Mouse (Mus musculus): Measurements from ENCODE around the gene Dhdds.
"Not testable (repeated sequence)": the region's sequence is repeated elsewhere in the genome, so short reads cannot be mapped to it uniquely, and the experiment has no call there.

The Dhdds gene

DNA sequence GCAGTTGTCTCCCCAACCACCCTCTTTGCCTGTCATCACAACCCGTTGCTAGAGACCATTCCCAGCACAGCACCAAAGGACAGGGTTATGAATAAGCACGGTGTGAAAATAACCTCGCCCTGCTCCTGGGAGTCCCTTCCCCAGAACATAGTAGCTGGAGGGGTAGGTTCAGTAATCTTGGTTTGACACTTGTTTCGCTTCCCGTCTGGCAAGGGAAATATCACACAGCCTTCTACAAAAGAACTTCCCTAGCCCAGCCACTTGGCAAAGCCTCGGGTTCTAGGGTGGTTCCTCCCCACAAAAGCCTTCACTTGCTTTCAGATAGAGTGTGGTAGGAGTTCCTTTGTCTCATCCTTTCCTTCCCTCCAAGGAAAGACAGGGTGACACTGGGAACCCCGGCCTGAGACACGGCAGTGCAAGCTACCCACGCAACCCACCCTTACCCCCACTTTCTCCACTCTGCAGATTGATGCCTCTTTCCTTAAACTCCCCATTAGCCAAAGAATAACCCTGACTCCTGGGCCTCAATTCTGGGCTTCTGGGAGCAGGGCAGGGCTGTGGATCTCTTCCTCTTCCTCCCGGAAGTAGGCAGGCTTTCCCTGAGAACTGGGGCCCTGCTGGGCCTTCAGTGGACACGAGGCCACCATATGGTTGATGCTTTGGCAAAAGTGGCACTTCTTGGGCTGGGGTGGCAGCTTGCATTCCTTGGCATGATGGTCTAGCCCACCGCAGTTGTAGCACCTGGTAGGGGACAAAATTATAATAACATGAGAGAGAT lies 5.1 kb upstream of the Dhdds start:
- DNase-seq (ENCODE audit: low spot score in 2 of 2) = no peak

DNA sequence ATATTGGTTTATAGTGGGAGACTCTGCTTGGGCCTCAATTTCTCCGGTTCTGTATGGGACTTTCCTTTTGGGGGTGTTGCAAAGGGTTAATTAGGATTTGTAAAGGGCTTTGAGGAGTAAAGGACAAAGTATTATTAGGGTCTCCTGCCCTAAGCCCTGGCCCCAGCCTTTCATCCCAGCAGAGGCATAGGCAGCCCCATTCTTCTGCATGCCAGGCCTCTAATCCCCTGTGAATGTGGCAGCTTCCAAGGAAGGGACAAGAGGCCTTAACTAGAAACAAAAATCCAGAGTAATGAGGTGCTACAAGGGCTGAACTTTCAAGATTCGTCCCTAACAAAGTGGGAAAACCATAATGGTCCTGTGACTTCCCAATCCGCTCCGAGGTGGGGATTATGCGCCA lies 2.2 kb upstream of the Dhdds start:
- DNase-seq (ENCODE audit: low spot score in 2 of 2) = no peak

DNA sequence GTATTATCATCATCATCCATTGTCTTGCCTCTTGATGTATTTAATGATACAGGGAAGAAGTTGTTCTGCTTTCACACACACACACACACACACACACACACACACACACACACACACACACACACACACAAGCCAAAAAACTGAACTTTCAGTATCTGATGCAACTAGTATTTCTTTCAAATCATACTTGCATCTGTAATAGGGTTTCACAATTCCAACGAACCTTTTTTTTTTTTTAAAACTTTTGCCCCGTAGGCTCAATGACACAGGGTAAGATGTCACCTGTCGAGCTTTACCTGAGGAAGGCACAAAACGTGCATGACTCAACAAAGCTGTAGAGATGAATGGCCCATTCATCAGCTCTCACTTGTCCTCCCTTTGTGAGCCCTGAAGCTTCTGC lies 1.5 kb upstream of the Dhdds start:
- no peak for DNase-seq (ENCODE audit: low spot score in 2 of 2)

DNA sequence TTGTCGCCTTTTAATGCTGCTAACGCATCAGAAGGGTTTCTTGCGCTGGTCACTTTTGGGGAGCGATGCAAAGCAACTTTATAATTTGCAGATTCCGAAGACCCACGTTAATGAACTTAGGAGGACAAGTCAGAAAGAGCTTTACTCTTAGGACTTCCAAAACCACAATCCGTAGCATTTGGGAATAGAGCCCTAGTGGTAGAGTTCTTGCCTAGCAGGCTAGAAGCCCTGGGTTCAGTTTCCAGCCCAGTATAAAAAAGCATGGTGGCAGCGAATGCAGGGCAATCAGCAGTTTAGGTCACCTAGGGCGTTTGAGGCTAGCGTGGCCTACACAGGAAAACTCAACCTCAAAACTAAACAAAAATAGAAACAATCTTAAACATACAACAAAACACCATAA lies 992 bp upstream of the Dhdds start:
- DNase-seq (ENCODE audit: low spot score in 2 of 2) = no peak

DNA sequence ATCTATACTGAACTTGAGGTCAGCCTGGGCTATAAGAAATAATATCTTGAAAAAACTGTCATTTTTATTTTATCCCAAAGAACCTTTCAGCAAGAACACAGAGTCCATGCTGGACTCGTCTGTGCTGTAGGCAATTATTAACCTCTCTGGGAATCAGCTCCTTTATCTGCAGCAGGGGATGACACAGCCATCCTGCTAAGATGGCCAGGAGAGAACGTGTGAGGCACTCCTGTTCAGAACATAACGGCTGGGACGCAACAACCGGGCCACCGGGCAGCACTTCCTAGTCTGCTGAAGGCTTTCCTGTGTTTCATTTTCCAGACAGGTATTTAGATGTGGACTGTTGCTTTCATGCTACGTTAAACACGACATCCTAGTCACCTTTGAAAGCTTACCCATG lies 6.0 kb downstream of the Dhdds start:
- no peak for DNase-seq (ENCODE audit: low spot score in 2 of 2)

DNA sequence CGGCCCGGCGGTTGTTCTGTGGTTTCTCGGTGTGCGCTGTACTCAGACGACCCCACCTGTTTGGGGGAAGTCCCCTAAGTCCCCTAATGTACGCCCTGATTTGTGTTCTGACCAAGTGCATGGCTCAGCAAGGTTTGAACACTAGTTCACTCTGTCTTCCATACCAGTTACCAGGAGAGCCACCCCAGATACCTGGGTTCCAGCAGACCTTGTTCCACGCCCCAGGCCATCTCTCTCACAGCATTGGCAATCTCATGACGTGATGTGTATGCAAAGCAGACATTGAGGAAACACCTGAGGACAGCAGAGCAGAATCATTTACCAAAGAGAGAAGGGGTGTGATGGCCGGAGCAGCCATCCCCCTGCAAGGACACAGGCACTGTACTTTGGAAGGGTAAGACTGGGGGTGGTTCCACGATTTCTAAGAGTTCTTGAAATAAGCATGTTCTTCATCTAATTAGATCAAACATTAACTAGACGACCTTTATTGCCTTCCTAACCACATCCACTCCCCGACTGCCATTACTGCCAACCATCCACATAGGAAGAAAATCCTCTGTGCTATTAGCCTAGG lies 9.5 kb downstream of the Dhdds start:
- no peak for DNase-seq (ENCODE audit: low spot score in 2 of 2)

DNA sequence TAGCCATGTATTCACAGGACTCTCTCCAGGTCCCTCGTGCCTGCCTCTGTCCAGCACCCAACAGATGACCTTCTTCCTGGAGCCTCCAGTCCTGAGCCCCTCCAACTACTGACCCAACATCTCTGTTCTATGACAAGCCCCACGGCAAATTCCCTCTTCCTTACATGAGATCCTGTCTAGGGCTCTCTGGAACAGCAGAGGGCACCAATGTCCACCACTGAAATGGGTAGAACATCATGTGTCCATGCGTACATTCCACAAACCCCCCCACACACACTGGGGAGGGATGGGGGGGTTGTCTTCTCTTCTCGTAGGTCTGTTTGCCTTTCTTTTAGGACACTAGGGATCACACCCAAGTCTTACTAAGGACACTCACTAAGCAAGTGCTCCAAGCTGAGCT lies 10.7 kb downstream of the Dhdds start:
- DNase-seq (ENCODE audit: low spot score in 2 of 2) = no peak

DNA sequence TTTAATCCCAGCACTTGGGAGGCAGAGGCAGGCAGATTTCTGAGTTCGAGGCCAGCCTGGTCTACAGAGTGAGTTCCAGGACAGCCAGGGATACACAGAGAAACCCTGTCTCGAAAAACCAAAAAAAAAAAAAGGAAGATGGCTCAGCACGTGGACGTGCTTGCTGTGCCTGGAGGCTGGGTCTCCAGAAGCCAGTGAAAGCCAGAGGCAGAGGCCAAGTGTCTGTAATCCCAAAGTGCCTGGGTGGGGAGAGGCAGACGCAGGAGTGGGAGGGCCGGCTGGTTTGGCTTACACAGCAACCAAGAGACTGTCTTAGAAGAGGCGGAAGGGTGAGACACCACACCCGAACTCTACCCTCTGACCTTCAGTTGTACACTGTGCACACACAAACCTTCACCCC lies 12.4 kb downstream of the Dhdds start:
- not testable (repeated sequence) for DNase-seq (ENCODE audit: low spot score in 2 of 2)

DNA sequence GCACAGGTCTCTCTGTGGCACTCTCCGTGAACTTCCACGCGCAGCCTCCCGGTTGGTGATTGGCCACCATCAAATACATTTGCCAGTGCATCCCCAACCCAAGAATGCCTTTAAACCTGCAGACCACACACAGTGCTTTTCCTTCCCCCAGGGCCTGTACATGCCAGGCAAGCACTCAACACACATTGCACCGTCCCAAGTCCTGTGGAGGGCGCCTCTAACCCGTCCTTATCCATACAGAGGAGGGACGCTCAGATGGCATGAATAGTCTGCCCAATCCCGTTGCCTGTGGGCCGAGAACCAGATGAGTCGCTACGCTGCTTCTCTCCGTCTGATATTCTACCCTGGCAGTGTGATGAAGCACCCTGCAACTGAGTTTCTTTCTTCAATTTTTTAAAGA lies 17.8 kb downstream of the Dhdds start:
- no peak for DNase-seq (ENCODE audit: low spot score in 2 of 2)

DNA sequence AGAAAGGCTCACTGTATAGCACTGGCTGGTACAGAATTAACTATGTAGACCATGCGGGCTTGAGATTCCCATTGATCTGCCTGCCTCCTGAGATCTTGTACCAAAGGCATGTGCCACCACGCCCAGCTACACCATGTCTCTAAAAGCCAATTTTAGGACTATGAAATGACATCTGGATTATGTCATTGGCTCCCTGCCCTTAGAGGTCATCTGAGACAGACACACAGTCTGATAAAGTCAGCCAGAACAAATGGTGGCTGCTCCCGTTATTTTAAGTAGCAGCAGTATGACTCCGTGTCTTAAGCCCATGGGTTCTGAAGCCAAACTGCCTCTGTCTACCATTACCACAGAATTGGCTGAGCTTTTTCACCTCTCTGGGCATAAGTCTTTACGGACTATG lies 20.2 kb downstream of the Dhdds start:
- DNase-seq (ENCODE audit: low spot score in 2 of 2) = no peak

DNA sequence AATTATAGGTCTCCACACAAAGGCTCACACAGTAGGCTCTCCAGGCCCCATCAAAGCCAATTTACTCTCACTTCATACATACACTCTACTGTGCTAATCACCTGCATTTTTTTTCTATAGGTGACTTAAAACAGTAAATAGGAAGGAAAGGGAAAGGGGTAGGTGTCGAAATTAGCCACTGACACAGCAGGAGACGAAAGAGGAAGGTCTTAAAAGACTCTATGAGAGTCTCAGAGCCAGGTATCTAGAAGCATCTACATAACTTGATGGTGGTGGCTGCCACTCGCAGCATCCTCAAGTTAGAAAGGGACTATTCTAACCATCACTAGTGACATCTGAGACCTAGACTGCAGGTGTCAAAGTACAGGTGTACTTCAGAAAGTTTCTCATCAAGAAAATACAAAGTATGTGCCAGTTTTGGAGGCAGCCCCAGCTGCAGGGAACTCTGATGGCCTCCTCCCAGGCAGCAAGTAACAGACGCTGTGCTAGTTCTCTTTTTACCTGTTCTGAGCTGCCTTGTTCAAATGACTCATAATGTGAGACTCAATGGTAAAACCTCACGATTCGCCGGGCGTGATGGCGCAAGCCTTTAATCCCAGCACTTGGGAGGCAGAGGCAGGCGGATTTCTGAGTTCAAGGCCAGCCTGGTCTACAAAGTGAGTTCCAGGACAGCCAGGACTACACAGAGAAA lies 22.6 kb downstream of the Dhdds start:
- DNase-seq (ENCODE audit: low spot score in 2 of 2) = no peak

DNA sequence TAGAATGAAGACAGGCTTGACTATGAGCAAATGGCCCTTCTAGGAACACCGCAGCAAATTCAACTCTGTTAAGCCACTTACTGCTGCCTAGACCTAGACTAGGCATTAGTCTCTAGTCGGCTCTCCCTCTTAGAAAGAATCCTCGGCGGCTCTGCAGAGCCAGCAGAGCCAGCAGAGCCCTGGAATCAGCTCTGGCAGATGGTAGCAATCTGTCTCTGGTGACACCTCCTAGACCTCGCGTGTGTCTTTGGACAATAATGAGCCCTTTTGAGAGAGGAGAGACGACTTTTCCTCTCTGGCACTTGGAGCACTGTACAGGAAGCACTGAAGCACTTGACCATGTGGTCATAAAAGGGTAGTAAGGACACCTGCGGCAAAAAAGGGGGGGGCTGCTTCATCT lies 29.0 kb downstream of the Dhdds start:
- DNase-seq (ENCODE audit: low spot score in 2 of 2) = no peak

DNA sequence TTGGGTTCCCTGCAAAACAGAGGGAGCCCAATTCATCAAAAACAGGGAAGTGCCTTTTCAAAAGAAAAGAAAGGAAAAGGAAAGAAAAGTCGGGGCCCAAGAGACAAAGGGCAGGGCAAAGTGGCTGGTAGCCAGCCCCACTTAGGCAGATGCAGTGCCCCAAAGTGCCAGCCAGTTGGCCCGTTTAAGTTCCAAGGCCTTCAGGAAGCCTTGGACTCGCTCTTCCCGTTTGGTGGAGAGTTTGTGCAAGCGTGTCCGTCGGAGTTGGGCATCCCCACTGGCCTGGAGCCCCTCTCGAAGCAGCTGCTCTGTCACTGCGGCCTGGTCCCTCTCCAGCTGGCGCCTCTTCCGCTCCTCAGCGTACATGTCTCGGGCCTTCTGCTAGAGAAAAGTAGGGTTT lies 29.8 kb downstream of the Dhdds start:
- no peak for DNase-seq (ENCODE audit: low spot score in 2 of 2)

DNA sequence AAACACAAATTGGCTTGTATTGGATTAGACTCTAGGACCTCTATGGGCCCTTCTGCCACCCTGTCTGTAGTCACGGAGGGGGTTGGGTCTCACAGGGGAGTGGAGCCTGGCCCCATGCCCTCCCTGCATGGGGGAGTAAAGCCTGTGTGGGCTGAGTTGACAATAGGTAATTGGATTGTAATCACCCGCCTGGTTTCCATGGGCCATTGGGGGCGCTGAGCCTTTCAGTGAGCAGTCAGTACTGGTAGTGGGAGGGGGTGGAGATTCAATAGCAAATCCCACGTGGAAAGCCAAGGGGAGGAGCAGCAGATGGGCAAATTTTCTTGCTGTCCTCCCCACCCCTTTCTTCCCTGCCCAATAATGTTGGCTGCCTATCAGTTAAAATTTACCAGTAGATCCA lies 30.5 kb downstream of the Dhdds start:
- no peak for DNase-seq (ENCODE audit: low spot score in 2 of 2)

DNA sequence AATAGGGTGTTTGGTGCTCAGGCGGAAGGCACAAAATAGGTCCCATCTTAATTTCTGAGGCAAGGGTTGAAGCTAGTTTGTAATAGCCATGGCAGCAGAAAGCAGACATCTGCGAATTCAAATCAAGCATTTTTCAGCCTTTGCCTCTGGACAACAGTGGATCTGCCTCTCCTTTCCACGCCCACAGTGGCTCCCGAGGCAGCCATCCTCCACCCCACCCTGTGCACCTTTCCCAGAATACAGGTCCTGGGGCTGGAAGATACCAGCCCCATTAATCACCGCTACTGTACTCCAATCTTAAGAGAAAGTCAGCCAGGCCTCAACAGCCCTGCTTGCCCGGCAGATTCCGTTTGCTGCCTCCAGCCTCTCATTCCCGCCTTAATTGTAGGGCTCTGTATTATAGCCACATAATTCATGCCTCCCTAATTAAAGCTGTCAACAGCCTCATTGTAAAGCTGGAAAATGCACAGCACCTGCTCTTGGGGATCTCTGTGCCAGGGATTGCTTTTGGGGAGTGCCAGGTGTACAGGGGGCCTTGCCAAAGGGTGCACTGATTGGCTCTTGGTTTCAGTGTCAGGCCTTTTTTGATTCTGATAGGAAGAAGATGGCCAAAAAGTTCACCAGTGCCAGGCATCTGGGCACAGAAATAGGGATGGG lies 31.5 kb downstream of the Dhdds start:
- DNase-seq (ENCODE audit: low spot score in 2 of 2) = no peak

DNA sequence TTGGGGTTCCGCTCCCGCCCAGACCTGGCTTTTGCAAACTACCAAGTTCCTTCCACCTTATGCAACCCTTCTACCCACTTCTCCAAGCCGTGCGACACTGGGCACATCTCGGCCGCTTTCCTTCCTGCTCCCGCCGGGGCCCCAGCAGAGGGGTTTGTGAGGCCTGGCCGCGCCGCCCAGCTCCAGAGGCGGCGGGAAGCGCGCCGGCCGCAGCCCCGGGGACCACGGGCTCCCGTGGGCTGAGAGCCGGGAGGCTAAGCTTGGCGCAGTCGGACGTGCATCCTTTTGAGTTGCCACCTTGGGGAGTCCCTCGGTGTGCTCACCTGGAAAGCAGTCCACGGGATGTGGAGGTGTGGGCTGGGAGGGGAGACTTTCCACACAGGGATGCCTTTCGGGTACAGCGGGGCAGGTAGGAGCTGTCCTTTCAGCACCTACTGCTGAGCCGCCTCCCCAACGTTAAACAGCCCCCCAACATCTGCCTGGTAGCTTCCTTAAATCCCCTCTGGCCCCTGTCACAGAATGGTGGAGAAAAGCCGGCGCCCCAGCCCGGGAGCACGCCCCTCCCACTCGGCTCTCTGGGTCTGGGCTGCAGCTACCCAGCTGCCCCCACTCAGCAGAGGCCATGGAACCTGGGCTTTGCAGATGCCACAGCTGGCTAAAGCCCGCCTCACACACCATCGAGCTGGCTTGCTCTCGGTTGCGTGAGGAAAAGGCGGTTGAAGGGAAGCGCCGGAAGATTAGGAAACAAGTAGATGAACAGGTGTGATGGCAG lies 32.4 kb downstream of the Dhdds start, which contains the start of gene Hmgn2:
Gene Hmgn2, minus strand, starts transcription at position 501 of the 772 bp plus-strand sequence.
- DNase-seq (ENCODE audit: low spot score in 2 of 2) = peak; percentile 65 to 83

DNA sequence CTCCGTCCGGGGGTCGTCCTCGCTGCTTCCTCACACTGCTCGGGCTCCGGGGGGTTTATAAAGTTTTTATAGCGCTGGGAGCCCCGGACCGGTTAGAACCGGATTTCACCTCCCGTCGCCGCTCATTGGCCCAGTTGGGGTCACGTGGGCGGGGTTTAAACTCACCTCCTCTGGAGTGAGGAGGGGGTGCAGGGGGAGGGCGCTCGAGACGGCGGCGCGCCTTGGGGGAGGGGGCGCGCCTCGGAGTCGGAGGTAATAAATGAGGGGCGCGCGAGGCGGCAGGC lies 32.9 kb downstream of the Dhdds start:
- DNase-seq (ENCODE audit: low spot score in 2 of 2) = peak; percentile 92 to 95

DNA sequence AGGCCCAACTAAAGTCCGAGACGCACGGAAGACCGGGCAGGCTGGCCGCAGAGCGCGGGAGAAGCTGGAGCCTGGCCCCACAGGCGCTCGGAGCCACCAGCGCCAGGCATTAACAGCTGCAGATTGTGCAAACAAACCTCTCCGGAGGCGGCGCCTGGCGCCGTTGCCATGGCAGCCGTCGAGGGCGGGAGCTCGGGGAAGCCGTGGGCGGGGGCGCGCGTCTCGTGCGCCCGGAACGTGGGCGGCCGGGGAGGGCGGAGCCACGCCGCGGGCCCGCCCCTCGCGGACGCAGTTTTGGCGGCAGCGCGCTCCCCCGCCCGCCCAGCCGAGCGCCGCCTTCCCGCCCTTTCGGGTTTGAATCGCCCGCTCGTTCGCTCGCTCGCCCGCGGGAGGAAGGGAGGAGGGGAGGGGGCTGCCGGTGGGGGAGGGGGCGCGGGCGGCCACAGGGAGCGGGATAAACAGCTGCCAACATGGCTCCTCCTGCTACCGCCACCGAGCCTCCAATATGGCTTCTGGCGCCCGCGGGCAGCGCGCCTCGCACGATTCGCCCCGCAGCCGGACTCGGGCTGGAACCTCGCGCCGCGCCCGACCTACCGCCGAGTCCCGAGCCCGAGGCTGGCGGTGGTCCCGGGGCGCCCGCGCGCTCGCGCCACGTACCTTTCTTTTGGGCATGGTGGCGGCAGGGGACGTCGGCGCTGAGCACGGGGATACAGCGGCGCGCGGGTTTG lies 33.4 kb downstream of the Dhdds start:
- peak; percentile 98 to 99 for DNase-seq (ENCODE audit: low spot score in 2 of 2)

DNA sequence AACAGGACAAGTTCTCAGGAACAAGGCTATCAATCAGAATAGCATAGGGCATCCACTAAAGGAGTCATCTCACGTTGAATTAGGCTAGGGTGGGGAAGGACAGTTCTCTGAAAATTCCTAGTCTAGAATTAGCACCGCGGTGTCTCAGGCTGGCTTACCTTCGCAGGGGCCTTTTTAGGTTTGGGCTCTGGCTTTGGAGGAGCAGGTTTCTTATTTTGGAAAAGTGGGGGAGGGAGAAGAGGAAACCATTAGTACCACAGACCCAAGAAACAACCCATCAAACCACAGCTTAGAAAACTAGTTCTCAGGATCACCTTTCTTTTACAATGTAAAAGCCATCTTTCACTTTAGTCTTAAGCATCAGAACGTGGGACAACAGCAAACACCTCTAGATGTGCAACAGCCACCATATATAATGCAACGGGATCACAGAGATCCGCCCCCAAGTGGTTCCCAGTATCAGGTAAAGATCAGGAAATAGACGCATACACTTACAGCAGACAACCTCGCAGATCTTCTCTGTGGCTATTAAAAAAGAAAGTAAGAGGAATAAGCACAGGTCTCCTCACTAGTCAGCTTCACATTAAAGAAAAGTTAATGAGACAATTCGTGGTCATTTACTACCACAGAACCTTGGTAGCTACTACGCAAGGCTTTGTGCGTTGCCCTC lies 34.3 kb downstream of the Dhdds start:
- no peak for DNase-seq (ENCODE audit: low spot score in 2 of 2)

DNA sequence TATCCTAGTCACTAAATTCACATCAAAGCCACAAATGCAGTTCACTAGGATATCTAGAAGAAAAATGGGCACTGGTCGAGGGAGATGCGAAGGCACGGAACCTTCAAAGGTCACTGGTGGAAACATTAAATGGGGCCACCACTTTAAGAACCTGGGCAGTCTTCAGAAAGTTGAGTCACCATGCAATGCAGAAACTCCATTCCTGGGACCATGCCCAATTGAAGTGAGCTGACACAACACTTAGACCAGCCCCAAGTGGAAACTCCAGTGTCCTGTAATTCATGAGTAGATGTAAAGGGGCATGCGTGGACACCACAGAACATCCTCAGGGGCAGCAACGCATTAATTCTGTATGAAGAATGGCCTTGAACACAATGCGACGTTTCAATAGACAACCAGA lies 38.2 kb downstream of the Dhdds start:
- DNase-seq (ENCODE audit: low spot score in 2 of 2) = no peak

DNA sequence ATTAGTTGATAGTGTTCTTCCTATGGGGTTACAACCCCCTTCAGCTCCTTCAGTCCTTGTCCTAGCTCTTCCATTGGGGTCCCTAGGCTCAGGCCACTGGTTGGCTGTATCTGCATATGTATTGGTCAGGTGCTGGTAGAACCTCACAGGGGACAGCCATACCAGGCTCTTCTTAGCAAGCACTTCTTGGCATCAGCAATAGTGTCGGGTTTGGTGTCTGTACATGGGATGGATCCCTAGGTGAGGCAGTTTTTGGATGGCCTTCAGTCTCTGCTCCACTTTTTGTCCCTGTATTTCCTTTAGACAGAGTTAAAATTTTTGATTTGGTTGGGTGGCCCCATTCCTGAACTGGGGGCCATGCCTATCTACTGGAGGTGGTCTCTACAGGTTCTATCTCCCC lies 41.8 kb downstream of the Dhdds start:
- DNase-seq (ENCODE audit: low spot score in 2 of 2) = no peak

Data from spleen, postnatal 4 days (tissue).